Mouse (Mus musculus) limb, embryonic 10.5 days (tissue): ENCODE results near the gene H2al1m. TPM values are rescaled to one million over a fixed set of nuclear protein-coding genes. Genes with fewer than 3 reads are reported as not detected.
"Not testable (repeated sequence)": the region's sequence is repeated elsewhere in the genome, so short reads cannot be mapped to it uniquely, and the experiment has no call there.

Experiments used
- DNase-seq: peaks from one replicate; pipeline ENCODE4 v3.0.0-alpha.2; 2017; ENCODE audit warnings: low spot score
- H3K27ac ChIP-seq: fragments of 300-500 bp; sonication (generic); 2 replicates; pipeline ENCODE4 v1.5.1; 2016; ENCODE audit warnings: mild to moderate bottlenecking
- H3K27me3 ChIP-seq: fragments of 300-500 bp; sonication (generic); 2 replicates; pipeline ENCODE4 v1.6.1; 2016; ENCODE audit warnings: low read depth, mild to moderate bottlenecking; ENCODE audit not compliant: poor library complexity, severe bottlenecking
- H3K36me3 ChIP-seq: fragments of 300-500 bp; sonication (generic); 2 replicates; pipeline ENCODE4 v1.6.1; 2016; ENCODE audit warnings: mild to moderate bottlenecking, moderate library complexity
- H3K4me1 ChIP-seq: fragments of 300-500 bp; sonication (generic); 2 replicates; pipeline ENCODE4 v1.6.1; 2016
- H3K4me3 ChIP-seq: fragments of 300-500 bp; sonication (generic); 2 replicates; pipeline ENCODE4 v1.5.1; 2016; ENCODE audit warnings: mild to moderate bottlenecking, moderate library complexity
- H3K9me3 ChIP-seq: fragments of 300-500 bp; sonication (generic); replicated peaks from 2 replicates; pipeline ENCODE4 v1.6.1; 2016; ENCODE audit warnings: mild to moderate bottlenecking
- WGBS: fragments of 180-500 bp; shearing (Covaris S2); methylation state at CpG from one replicate; pipeline ENCODE4 v1.1.7; 2016; 5-methylcytosine and 5-hydroxymethylcytosine counted together
- polyA plus RNA-seq: library from polyadenylated mRNA; unstranded; fragments of >200 nt; fragmentation: Nextera tagmentation; extraction: Ambion mirVana; gene quantifications from 2 replicates; pipeline ENCODE4 v1.2.1, GENCODE M21; 2016

Gene H2al1m
- not detected in 2 replicates for polyA plus RNA-seq

DNA sequence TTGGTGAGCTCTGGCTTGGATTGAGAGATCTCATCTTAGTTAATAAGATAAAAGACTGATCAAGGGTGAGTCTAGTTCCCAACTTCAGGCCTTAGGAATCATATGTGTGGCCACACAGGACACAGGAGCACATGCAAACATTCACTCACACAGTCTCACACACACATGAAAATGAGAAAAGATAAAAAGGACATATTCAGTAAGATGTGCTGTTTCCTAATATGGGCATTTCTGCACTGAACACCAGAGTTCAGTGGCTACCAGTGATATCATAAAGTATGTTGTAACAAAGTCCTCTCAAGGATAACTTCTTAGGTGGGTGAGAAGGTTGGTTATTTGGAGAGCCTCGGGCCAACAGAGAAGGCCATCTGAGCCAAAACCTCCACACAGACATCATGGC, at the start of gene H2al1m:
TSS of gene H2al1m (plus strand) at position 301 of the 400 bp plus-strand sequence.
- WGBS: no CpG with 5 or more reads among the region's 1 CpGs
- not testable (repeated sequence) for H3K4me1 ChIP-seq, H3K36me3 ChIP-seq, H3K4me3 ChIP-seq, H3K27me3 ChIP-seq, H3K9me3 ChIP-seq, H3K27ac ChIP-seq, DNase-seq

DNA sequence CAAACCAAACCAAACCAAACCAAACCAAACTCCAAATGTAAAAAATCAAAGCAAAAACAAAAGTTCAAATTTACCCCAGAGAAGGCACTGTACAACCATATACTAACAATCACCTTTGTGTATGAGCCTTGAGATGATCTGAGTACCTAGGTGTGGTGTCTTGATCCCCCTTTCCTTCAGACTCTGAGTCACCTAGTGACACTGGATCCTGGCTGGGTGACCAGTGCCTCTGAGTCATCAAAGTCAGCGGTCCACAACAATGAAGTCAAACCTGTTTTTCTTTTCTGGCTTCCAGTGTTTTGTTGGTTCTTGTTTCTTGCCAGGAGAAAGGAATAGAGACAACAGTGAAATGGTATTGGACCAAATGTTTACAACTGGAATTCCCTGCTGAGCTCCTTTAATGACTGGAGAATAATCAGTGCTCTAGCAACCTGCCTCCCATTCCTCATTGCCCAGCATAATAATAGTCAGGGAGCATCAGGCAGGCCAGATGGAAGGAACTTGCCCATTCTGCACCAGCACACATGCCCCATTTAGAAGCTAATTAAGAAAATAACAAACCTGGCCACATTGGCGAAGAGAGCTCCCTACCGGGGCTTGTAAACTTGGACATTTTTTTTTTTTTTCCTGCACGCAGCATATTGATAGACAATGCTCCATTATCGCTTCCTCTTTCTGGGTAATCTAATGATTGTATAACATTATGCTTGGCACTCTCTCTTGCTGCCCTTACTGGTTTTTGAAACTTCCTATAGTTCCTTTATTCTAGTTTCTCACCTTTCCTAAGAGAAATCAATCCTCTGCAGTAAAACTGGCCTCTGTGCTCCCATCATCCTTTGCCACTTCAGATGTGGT, 42.6 kb upstream of the H2al1m start:
- no peaks in the 10 kb centered on the region for H3K4me1 ChIP-seq
- H3K4me3 ChIP-seq: no peak overlapping the region
- no peak overlapping the region for H3K27ac ChIP-seq
- DNase-seq: no peak
- no peaks in the 10 kb centered on the region for H3K27me3 ChIP-seq
- 86% methylated on average over 5 of the region's 5 CpGs for WGBS
- H3K9me3 ChIP-seq: no peaks in the 10 kb centered on the region
- H3K36me3 ChIP-seq: no peaks in the 10 kb centered on the region

DNA sequence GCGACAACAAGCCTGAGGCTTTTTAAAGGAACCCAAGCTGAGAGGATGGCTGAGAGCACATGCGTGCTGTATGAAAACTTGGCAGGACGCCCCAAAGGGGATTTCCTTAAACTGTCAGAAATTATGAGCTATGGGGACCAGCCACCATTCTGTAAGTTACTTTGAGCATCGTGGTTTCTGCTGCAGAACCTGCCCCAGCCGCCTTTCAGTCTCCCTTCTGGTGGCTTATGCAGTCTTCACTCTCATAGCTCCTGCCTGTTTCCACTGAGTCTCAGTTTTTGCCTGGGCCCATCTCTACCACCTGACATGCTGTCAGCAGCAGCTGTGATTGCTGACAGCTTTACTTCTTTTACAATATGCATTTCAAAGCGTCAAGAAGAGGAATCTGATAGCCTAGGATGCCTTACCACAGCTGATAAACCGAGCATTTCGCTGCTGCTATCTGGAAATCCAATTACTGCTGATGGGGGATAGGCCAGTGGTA, 40.1 kb upstream of the H2al1m start:
- H3K36me3 ChIP-seq: no peaks in the 10 kb centered on the region

DNA sequence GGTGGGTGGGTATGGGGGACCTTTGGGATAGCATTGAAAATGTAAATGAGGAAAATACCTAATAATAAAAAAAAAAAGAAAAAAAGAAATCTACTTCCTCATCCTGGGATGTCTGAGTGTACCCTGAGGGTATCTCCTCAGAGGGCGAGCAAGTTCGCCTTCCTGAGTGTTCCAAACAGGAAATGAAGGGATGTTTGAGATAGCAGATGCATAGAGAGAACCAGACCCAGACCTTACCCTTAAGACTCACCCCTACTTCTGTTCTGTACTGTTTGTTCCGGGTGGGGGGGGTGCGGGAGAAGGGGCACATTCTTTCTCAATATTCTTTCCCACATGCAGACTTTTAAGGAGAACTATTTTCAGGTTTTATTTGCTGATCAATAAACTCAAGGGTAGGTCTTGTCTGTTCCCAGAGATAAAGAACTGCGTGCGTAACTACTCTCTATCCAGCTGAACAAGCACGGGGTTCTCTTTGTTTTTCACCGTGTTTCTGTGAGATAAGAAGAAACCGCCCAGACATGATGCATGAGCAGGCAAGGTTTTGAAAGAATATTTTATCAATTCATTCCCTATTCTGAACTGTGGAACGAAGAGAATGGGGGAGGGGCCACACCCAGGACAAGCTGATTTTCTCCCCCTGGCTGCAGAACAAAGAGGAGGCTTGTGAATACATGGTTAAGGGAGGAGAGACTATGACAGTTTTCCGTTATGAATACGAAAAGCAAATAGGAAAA, 38.8 kb upstream of the H2al1m start:
- no peak for DNase-seq
- no peak overlapping the region for H3K27ac ChIP-seq
- H3K27me3 ChIP-seq: no peaks in the 10 kb centered on the region
- no peaks in the 10 kb centered on the region for H3K4me1 ChIP-seq
- no peaks in the 10 kb centered on the region for H3K9me3 ChIP-seq
- 86% methylated on average over 12 of the region's 12 CpGs for WGBS
- H3K4me3 ChIP-seq: no peak overlapping the region
- no peaks in the 10 kb centered on the region for H3K36me3 ChIP-seq

More for the DNA sequence above, 40.1 kb upstream of the H2al1m start:
- Histone ChIP-seq H3K4me3 (no peak overlapping the region), H3K9me3 (no peaks in the 10 kb centered on the region), H3K4me1 (no peaks in the 10 kb centered on the region), H3K27me3 (no peaks in the 10 kb centered on the region), H3K27ac (no peak overlapping the region)
- 81% methylated on average over 8 of the region's 8 CpGs for WGBS
- DNase-seq: no peak

DNA sequence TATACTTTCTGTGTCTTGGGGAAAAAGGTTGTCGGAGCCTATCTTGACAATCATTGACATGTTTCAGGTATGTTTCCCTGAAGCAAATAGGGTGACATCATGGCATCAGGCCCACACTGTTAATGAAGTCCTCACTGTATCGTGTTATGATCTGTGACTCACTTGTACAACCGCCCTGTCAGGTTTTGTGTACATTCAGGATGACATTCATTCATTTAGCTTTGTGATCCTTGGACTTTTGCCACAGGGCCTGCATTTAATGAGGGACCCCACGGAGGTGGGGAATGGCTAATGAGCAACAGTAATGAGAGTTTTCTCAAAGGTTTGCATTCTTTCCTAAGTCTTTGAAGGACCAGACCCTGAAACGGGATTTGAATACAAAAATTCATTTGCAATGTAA, 34.7 kb upstream of the H2al1m start:
- Histone ChIP-seq H3K9me3 (no peaks in the 10 kb centered on the region), H3K27ac (no peak overlapping the region), H3K4me3 (no peak overlapping the region), H3K4me1 (no peaks in the 10 kb centered on the region), H3K36me3 (no peaks in the 10 kb centered on the region), H3K27me3 (no peaks in the 10 kb centered on the region)
- no peak for DNase-seq
- 72% methylated on average over 5 of the region's 5 CpGs for WGBS

DNA sequence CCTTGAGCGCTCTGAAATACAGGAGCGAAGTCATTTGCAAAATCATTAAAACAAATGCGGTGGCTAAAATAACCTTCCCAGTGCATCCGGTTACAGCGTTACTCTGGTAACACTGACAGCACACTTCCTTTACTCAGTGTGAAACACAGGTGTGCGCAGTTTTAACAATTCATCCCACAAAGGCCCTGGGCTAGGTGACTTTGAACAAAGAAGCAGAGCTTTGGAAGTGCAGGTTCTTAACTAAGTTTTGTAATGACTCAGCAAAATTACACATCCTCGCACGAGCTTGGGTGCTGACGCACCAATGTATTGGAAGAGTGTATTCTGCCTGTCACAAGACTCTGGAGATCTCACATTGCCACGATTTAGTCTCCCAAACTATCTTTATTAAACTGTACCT, 29.6 kb upstream of the H2al1m start:
- WGBS: 87% methylated on average over 10 of the region's 10 CpGs
- DNase-seq: no peak
- H3K4me3 ChIP-seq: no peak overlapping the region
- H3K36me3 ChIP-seq: no peaks in the 10 kb centered on the region
- H3K4me1 ChIP-seq: no peaks in the 10 kb centered on the region
- no peaks in the 10 kb centered on the region for H3K27me3 ChIP-seq
- no peak overlapping the region for H3K27ac ChIP-seq
- no peaks in the 10 kb centered on the region for H3K9me3 ChIP-seq

DNA sequence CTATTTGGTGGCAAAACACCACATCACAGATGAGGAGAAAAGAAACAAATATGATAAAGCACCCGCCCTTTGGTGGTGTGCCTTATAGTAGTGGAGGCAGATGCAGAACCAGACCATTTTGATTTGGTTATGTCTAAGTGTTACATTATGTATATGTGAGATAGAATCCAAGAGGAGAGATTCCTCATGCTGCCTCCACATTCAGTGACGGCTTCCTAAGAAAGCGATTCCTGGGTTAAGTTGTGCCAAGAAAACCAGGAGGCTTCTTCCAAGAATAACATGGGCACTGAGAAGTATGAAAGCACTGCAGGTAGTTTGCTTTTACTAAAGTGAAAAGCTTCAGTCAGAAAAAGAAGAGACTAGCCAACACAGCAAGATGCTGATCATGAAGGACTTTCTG, 28.7 kb upstream of the H2al1m start:
- H3K9me3 ChIP-seq: no peaks in the 10 kb centered on the region
- H3K4me1 ChIP-seq: no peaks in the 10 kb centered on the region
- no peak overlapping the region for H3K27ac ChIP-seq
- WGBS: 96% methylated on average over 3 of the region's 3 CpGs
- DNase-seq: no peak
- H3K36me3 ChIP-seq: no peaks in the 10 kb centered on the region
- H3K27me3 ChIP-seq: no peaks in the 10 kb centered on the region
- no peak overlapping the region for H3K4me3 ChIP-seq

DNA sequence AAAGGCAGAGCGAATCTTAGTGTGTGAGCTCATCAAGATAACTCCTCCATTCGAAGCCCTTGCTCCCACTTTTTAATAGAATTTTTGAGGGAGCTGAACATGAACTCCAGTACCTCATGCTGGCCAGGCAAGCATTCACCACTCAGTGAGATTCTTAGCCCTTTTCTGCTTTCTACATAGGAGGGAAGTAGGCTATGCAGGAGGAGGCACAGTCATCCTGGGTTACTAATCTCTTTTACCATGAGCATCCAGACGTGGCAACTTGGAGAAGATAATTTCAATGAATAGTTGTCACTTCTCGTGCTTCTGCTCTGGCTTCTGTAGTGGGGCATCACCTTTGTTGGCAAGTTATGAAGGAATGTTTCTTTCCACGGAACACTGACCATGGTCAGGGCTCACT, 26.8 kb upstream of the H2al1m start, which contains the start of gene Gm14862:
TSS of gene Gm14862 (minus strand) at position 134 of the 400 bp plus-strand sequence.
- no peak within 1 kb of the TSS for H3K27ac ChIP-seq
- H3K27me3 ChIP-seq: no peaks in the 10 kb centered on the region
- H3K4me3 ChIP-seq: no peak within 1 kb of the TSS
- no peak for DNase-seq
- no peaks in the 10 kb centered on the region for H3K9me3 ChIP-seq
- H3K36me3 ChIP-seq: no peaks in the 10 kb centered on the region
- WGBS: 79% methylated on average over 5 of the region's 5 CpGs
- H3K4me1 ChIP-seq: no peaks in the 10 kb centered on the region

DNA sequence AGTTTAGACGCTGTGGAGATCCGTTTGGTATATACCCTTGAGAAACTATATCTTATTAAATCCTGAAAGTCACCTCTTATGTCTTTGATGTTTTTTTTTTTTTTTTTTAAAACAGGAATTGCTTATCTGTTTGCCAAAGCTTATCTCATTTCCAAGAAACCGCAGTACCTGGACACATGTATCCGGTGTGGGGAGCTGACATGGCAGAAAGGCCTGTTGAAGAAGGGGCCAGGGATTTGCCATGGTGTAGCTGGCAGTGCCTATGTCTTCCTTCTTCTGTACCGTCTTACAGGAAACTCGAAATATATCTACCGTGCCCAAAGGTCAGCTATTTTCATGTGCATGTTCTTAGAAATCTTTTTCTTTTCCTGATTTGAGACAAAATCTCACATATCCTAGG, 25.7 kb upstream of the H2al1m start:
- H3K4me1 ChIP-seq: no peaks in the 10 kb centered on the region
- no peak for DNase-seq
- H3K27me3 ChIP-seq: no peaks in the 10 kb centered on the region
- H3K4me3 ChIP-seq: no peak overlapping the region
- no peaks in the 10 kb centered on the region for H3K36me3 ChIP-seq
- 96% methylated on average over 7 of the region's 7 CpGs for WGBS
- H3K27ac ChIP-seq: no peak overlapping the region
- H3K9me3 ChIP-seq: no peaks in the 10 kb centered on the region

DNA sequence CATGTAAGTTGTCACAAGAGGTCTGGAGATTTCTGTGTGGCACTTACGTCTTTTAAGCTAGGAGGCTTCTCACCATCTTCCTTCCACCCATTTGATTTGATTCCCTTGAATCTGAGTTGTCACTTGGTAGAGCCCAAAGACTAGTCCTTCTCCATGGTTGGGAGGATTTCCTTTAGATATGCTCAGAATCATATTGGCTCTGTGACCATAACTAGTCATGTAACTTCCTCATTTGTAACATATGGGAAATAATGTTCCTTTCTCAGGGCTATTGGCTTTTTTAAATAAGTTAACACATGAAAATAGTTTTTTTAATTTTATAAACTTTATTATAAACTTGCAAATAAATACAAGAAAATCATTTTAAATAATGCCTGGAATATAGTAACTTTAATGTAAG, 24.3 kb upstream of the H2al1m start:
- Histone ChIP-seq H3K36me3 (no peaks in the 10 kb centered on the region), H3K9me3 (no peaks in the 10 kb centered on the region), H3K27me3 (no peaks in the 10 kb centered on the region), H3K27ac (no peak overlapping the region), H3K4me3 (no peak overlapping the region), H3K4me1 (no peaks in the 10 kb centered on the region)
- WGBS: 95% methylated on average over 1 of the region's 1 CpGs
- no peak for DNase-seq

DNA sequence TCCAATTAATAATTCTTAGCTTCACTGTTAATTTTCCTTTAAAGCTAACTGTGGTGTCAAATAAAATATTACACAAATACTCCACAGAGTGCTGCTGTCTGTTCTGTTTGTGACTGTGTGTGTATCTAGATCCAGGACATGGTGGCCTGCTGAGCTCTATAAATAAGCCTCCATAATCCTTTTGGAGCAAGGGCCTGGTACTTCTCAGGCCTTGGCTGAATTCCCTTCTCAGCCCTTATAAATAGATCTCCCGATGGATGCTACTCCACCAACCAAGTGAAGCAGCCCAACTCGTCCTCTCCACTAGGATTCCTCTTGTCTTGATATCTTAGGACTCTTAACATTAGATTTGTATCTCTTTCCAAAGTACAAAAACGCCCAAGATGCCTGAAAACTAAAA, 12.5 kb upstream of the H2al1m start:
- no peaks in the 10 kb centered on the region for H3K36me3 ChIP-seq

DNA sequence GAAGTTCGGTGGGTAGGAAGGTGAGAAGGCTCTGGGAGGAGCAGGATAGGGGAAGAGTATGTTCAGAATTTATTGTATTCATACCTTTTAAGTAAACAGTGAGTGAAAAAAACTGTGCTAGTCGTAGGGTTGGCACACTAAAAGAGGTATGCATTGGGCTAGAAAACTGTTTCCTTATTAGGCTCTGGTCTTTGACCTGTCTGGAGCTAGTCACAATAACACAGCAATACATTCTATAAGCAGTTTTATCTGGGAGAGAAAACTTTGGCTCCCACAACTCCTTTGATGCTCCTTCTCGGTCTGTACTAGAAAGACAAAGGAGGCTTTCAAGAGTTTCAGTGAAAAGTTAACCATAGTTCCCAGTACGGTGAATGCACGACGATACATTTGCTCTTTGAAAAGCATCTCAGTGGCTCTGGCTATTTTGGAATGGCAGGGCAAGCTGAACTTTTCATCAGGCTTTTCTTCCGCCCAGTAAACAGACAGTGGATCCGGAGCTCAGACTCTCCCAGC, 11.6 kb upstream of the H2al1m start:
- DNase-seq: no peak
- Histone ChIP-seq H3K27ac (peak overlapping the region; percentile 79), H3K27me3 (peaks cover 13% of the 10 kb centered on the region), H3K9me3 (no peaks in the 10 kb centered on the region), H3K4me1 (no peaks in the 10 kb centered on the region), H3K4me3 (peak overlapping the region; percentile 61), H3K36me3 (no peaks in the 10 kb centered on the region)
- 17% methylated on average over 8 of the region's 8 CpGs for WGBS

More for the DNA sequence above, 12.5 kb upstream of the H2al1m start:
- DNase-seq: no peak
- H3K27ac ChIP-seq: no peak overlapping the region
- no peaks in the 10 kb centered on the region for H3K9me3 ChIP-seq
- peaks cover 13% of the 10 kb centered on the region for H3K27me3 ChIP-seq
- no peak overlapping the region for H3K4me3 ChIP-seq
- no peaks in the 10 kb centered on the region for H3K4me1 ChIP-seq
- WGBS: 85% methylated on average over 3 of the region's 3 CpGs
